Mouse (Mus musculus) E14TG2a.4 (cell line): Measurements from ENCODE around the gene Zc3hc1.

Experiments
- CTCF ChIP-seq: conservative IDR thresholded peaks from 2 replicates; pipeline ENCODE4 v1.5.1; 2014; ENCODE audit warnings: low read length
- NANOG ChIP-seq: IDR thresholded peaks from 2 replicates; pipeline ENCODE4 v1.6.1; 2014; ENCODE audit warnings: borderline replicate concordance, low read length, mixed read lengths

DNA sequence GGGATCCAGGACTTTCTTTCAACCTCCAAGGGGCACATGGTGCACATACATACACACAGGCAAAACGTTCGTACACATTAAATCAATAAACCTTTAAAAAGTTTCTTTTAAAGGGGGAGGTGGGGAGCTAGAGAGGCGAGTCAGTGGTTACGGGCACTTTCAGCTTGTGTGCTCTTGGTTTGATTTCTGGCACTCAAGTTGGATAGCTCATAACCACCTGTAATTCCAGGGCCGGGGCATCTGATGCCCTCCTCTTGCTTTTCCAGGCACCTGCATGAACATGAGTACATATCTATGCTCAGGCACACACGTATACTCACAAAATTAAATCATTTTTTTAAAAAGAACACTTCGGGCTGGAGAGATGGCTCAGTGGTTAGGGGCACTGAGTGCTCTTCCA is 1.2 kb upstream of the Zc3hc1 start:
- no peak for TF ChIP-seq CTCF
- TF ChIP-seq NANOG = no peak
